Mouse (Mus musculus) embryo, embryonic 9.5 days (tissue): ENCODE results near the gene Bcr.
"Not testable (repeated sequence)": the region's sequence is repeated elsewhere in the genome, so short reads cannot be mapped to it uniquely, and the experiment has no call there.

Source experiments
- DNase-seq: peaks from one replicate; pipeline ENCODE4 v3.0.0-alpha.2; 2017; ENCODE audit errors: extremely low spot score

Gene Bcr

GRCm38 (mm10) chr10:75060217-75060842 is at the start of gene Bcr:
TSS of gene Bcr (plus strand) at chr10:75060592.
- DNase-seq = peak; percentile 78

GRCm38 (mm10) chr10:75010704-75011103 is 49.7 kb upstream of the Bcr start:
- DNase-seq = no peak

GRCm38 (mm10) chr10:75015465-75015864 is 44.9 kb upstream of the Bcr start:
- DNase-seq = no peak

- no peak for DNase-seq
Observed at GRCm38 (mm10) chr10:75016481-75016880, 43.9 kb upstream of the Bcr start.

GRCm38 (mm10) chr10:75020271-75020670 is 40.1 kb upstream of the Bcr start:
- DNase-seq = no peak

GRCm38 (mm10) chr10:75021138-75021537 is 39.3 kb upstream of the Bcr start:
- DNase-seq = peak; percentile 62

GRCm38 (mm10) chr10:75026491-75026890 is 33.9 kb upstream of the Bcr start:
- no peak for DNase-seq

- no peak for DNase-seq
Observed at GRCm38 (mm10) chr10:75028743-75029142, 31.6 kb upstream of the Bcr start.

- DNase-seq = no peak
Observed at GRCm38 (mm10) chr10:75029677-75030076, 30.7 kb upstream of the Bcr start.

GRCm38 (mm10) chr10:75030234-75030633 is 30.2 kb upstream of the Bcr start:
- no peak for DNase-seq

GRCm38 (mm10) chr10:75031345-75032114 is 28.9 kb upstream of the Bcr start:
- DNase-seq = no peak

- DNase-seq = peak; percentile 43
Observed at GRCm38 (mm10) chr10:75032395-75032794, 28.0 kb upstream of the Bcr start, which contains the start of gene Rsph14. TSS of gene Rsph14 (minus strand) at chr10:75032586.

- DNase-seq = peak; percentile 97
Observed at GRCm38 (mm10) chr10:75036883-75037379, 23.5 kb upstream of the Bcr start, which contains the start of gene Rab36. TSS of gene Rab36 (plus strand) at chr10:75037058.

- DNase-seq = not testable (repeated sequence)
Observed at GRCm38 (mm10) chr10:75042060-75042459, 18.3 kb upstream of the Bcr start.

GRCm38 (mm10) chr10:75044459-75044858 is 15.9 kb upstream of the Bcr start:
- DNase-seq = no peak

GRCm38 (mm10) chr10:75045831-75046230 is 14.6 kb upstream of the Bcr start:
- no peak for DNase-seq

- DNase-seq = no peak
Observed at GRCm38 (mm10) chr10:75048711-75049110, 11.7 kb upstream of the Bcr start.

- DNase-seq = no peak
Observed at GRCm38 (mm10) chr10:75051364-75052074, 8.9 kb upstream of the Bcr start.

GRCm38 (mm10) chr10:75052902-75053301 is 7.5 kb upstream of the Bcr start:
- no peak for DNase-seq

- no peak for DNase-seq
Observed at GRCm38 (mm10) chr10:75053655-75054054, 6.7 kb upstream of the Bcr start.

- no peak for DNase-seq
Observed at GRCm38 (mm10) chr10:75054125-75054524, 6.3 kb upstream of the Bcr start.

- DNase-seq = no peak
Observed at GRCm38 (mm10) chr10:75055672-75056071, 4.7 kb upstream of the Bcr start.
